Comparison of ENCODE assay signal across 8 mouse cellular contexts in genomic region chr1:40657978-40658496, GRCm38 (mm10). TPM values are rescaled to one million over a fixed set of nuclear protein-coding genes. Genes with fewer than 3 reads are reported as not detected.
A peak's percentile ranks its signal among the peaks of the same experiment; 100 is the strongest.
DNase-seq lines count a peak whose midpoint lies in the region; ATAC-seq and TF ChIP-seq lines count a peak whose summit lies in the region.

No protein-coding gene starts in this region.

- no peaks in the 10 kb centered on the region; the same call in 1 of the 2 replicates for H3K4me1 ChIP-seq in lung, adult 2 months (ENCODE audit: control insufficient read depth, insufficient read depth, low read length)

- TF ChIP-seq CTCF in lung, adult 2 months (IDR thresholded peaks at IDR 0.05; ENCODE audit: insufficient read depth, low read length): peak; percentile 42; the same call in 1 of the 2 replicates

- no peak overlapping the region for H3K4me3 ChIP-seq in lung, adult 2 months (replicated peaks; ENCODE audit: extremely low read depth, low read depth, low read length)

- ATAC-seq in CD4-positive, CD25-positive, alpha-beta regulatory T cell, adult 4 months: no peak

- peak; percentile 64 for DNase-seq in CD4-positive, CD25-positive, alpha-beta regulatory T cell, adult 2 months (ENCODE audit: low read depth, low spot score)
- peak; percentile 45 to 64 for DNase-seq in urinary bladder, adult 18-20 months (ENCODE audit: low spot score in 2 of 2)
- DNase-seq in urinary bladder, postnatal 10 days (ENCODE audit: low spot score): no peak
- DNase-seq in gastrocnemius, adult 8-10 months (ENCODE audit: low spot score in 2 of 2): peak; percentile 37 to 51
- peak; percentile 79 to 90 for DNase-seq in kidney, postnatal 36 days
- peak; percentile 51 for DNase-seq in lung, adult 2 months
- peak; percentile 14 to 67 for DNase-seq in spleen, postnatal 4 days (ENCODE audit: low spot score in 2 of 2)

- no peak for TF ChIP-seq POLR2A in lung, adult 2 months (IDR thresholded peaks at IDR 0.05; ENCODE audit: borderline replicate concordance, extremely low read depth, low read depth, low read length)

- 53% methylated on average over 8 of the region's 8 CpGs for WGBS in lung, adult 2 months

RNA-seq across cellular contexts. Expression of gene Slc9a2, which starts 22.3 kb away (rescaled TPM):
- not detected for polyA plus RNA-seq in CD4-positive, CD25-positive, alpha-beta regulatory T cell, adult 4 months (2017; shearing (Covaris generic))
- total RNA-seq in gastrocnemius, adult 8-10 months (2022): 10 to 100 TPM; 13.8 to 24.5 (median 17.3) TPM
- polyA plus RNA-seq in lung, adult 2 months (2012; rRNA removed): 2.3 and 3.2 TPM in 2 replicates
